Mouse (Mus musculus) hindbrain, embryonic 10.5 days (tissue): Measurements from ENCODE around the gene Dgkg. TPM values are rescaled to one million over a fixed set of nuclear protein-coding genes. Genes with fewer than 3 reads are reported as not detected.
A peak's percentile ranks its signal among the peaks of the same experiment; 100 is the strongest.

Experiments used
- DNase-seq: peaks from one replicate; pipeline ENCODE4 v3.0.0-alpha.2; 2017; ENCODE audit warnings: low spot score
- H3K27ac ChIP-seq: fragments of 300-500 bp; sonication (generic); 2 replicates; pipeline ENCODE4 v1.5.1; 2016; ENCODE audit warnings: mild to moderate bottlenecking, moderate library complexity
- H3K27me3 ChIP-seq: fragments of 300-500 bp; sonication (generic); 2 replicates; pipeline ENCODE4 v1.6.1; 2016; ENCODE audit warnings: mild to moderate bottlenecking; ENCODE audit not compliant: poor library complexity, insufficient read depth, severe bottlenecking
- H3K36me3 ChIP-seq: fragments of 300-500 bp; sonication (generic); 2 replicates; pipeline ENCODE4 v1.6.1; 2016; ENCODE audit warnings: mild to moderate bottlenecking, moderate library complexity
- H3K4me1 ChIP-seq: fragments of 300-500 bp; sonication (generic); replicated peaks from 2 replicates; pipeline ENCODE4 v1.6.1; 2016; ENCODE audit warnings: mild to moderate bottlenecking
- H3K4me3 ChIP-seq: fragments of 300-500 bp; sonication (generic); 2 replicates; pipeline ENCODE4 v1.5.1; 2016; ENCODE audit warnings: mild to moderate bottlenecking, moderate library complexity
- H3K9me3 ChIP-seq: fragments of 300-500 bp; sonication (generic); 2 replicates; pipeline ENCODE4 v1.6.1; 2016; ENCODE audit warnings: mild to moderate bottlenecking, moderate library complexity
- WGBS: fragments of 180-500 bp; shearing (Covaris S2); methylation state at CpG from one replicate; pipeline ENCODE4 v1.1.7; 2016; 5-methylcytosine and 5-hydroxymethylcytosine counted together
- polyA plus RNA-seq: library from polyadenylated mRNA; unstranded; fragments of >200 nt; fragmentation: Nextera tagmentation; extraction: Ambion mirVana; gene quantifications from 2 replicates; pipeline ENCODE4 v1.2.1, GENCODE M21; 2016

Dgkg gene
- polyA plus RNA-seq, 1 experiment from 2014 or later: 0.20 TPM

- Histone ChIP-seq H3K36me3 (peaks cover 3% of the 10 kb centered on the region; the same call in 1 of the 2 replicates), H3K9me3 (no peaks in the 10 kb centered on the region), H3K27me3 (peaks cover 34% of the 10 kb centered on the region), H3K4me3 (no peak overlapping the region), H3K4me1 (peaks cover 66% of the 10 kb centered on the region), H3K27ac (no peak overlapping the region)
- no peak for DNase-seq
- 78% methylated on average over 2 of the region's 2 CpGs for WGBS
Measured at GRCm38 (mm10) chr16:22431335-22431734, 225.7 kb downstream of the Dgkg start.

- WGBS: 78% methylated on average over 16 of the region's 16 CpGs
- no peak overlapping the region for H3K4me3 ChIP-seq
- peaks cover 24% of the 10 kb centered on the region for H3K27me3 ChIP-seq
- peak overlapping the region; percentile 70; the same call in 1 of the 2 replicates for H3K27ac ChIP-seq
- H3K9me3 ChIP-seq: no peaks in the 10 kb centered on the region
- no peak for DNase-seq
- H3K36me3 ChIP-seq: peaks cover 9% of the 10 kb centered on the region
- peaks cover 61% of the 10 kb centered on the region for H3K4me1 ChIP-seq
Measured at GRCm38 (mm10) chr16:22430211-22430951, 226.6 kb downstream of the Dgkg start.

GRCm38 (mm10) chr16:22429377-22429776 lies 227.6 kb downstream of the Dgkg start:
- Histone ChIP-seq H3K27me3 (peaks cover 15% of the 10 kb centered on the region), H3K36me3 (peaks cover 19% of the 10 kb centered on the region), H3K27ac (peak overlapping the region; percentile 70), H3K4me1 (peaks cover 52% of the 10 kb centered on the region), H3K9me3 (no peaks in the 10 kb centered on the region), H3K4me3 (peak overlapping the region; percentile 43)
- DNase-seq: no peak
- 2% methylated on average over 8 of the region's 8 CpGs for WGBS

- Histone ChIP-seq H3K27me3 (peaks cover 15% of the 10 kb centered on the region), H3K36me3 (peaks cover 22% of the 10 kb centered on the region), H3K27ac (peak overlapping the region; percentile 78), H3K4me1 (peaks cover 47% of the 10 kb centered on the region), H3K4me3 (peak overlapping the region; percentile 43), H3K9me3 (no peaks in the 10 kb centered on the region)
- DNase-seq: peak; percentile 92
- 3% methylated on average over 9 of the region's 9 CpGs for WGBS
Measured at GRCm38 (mm10) chr16:22428853-22429341, 228.1 kb downstream of the Dgkg start.

GRCm38 (mm10) chr16:22426866-22427265 lies 230.2 kb downstream of the Dgkg start:
- peaks cover 20% of the 10 kb centered on the region for H3K36me3 ChIP-seq
- peaks cover 15% of the 10 kb centered on the region for H3K27me3 ChIP-seq
- H3K9me3 ChIP-seq: no peaks in the 10 kb centered on the region
- H3K4me1 ChIP-seq: peaks cover 39% of the 10 kb centered on the region
- no peak overlapping the region for H3K27ac ChIP-seq
- WGBS: 76% methylated on average over 7 of the region's 7 CpGs
- no peak for DNase-seq
- no peak overlapping the region for H3K4me3 ChIP-seq

GRCm38 (mm10) chr16:22422256-22422655 lies 234.8 kb downstream of the Dgkg start:
- no peaks in the 10 kb centered on the region for H3K9me3 ChIP-seq
- 79% methylated on average over 5 of the region's 5 CpGs for WGBS
- peaks cover 29% of the 10 kb centered on the region for H3K36me3 ChIP-seq
- no peak overlapping the region for H3K27ac ChIP-seq
- no peaks in the 10 kb centered on the region for H3K27me3 ChIP-seq
- no peak overlapping the region for H3K4me3 ChIP-seq
- no peak for DNase-seq
- H3K4me1 ChIP-seq: peaks cover 9% of the 10 kb centered on the region; the same call in 1 of the 2 replicates

Other genes starting within 250 kb of the Dgkg start
- 18.9 and 28.5 TPM in 2 replicates for gene Etv5, start 217.5 kb downstream of the Dgkg start, polyA plus RNA-seq
- gene Crygs, start 154.4 kb upstream of the Dgkg start, polyA plus RNA-seq: 0.84 TPM in 1 of 2 replicates, not detected in the other
- gene Tbccd1, start 200.4 kb upstream of the Dgkg start, polyA plus RNA-seq: 32.3 and 37.6 TPM in 2 replicates
- gene Dnajb11, start 200.6 kb upstream of the Dgkg start, polyA plus RNA-seq: 93.2 and 98.3 TPM in 2 replicates
- 0.31 TPM in 1 of 2 replicates, not detected in the other for gene Ahsg, start 234.1 kb upstream of the Dgkg start, polyA plus RNA-seq